Mouse (Mus musculus): Measurements from ENCODE around the gene Adh7. TPM values are rescaled to one million over a fixed set of nuclear protein-coding genes. Genes with fewer than 3 reads are reported as not detected.

The Adh7 gene
- 0.50 and 1.5 TPM in 2 replicates for polyA plus RNA-seq (2015; fragmentation: Nextera tagmentation; extraction: Ambion mirVana)

- no peak within 1 kb of the TSS for H3K9ac ChIP-seq (ENCODE audit: low read length)
- H3K27ac ChIP-seq (ENCODE audit: low read length): no peak within 1 kb of the TSS
- no peak within 1 kb of the TSS for H3K4me2 ChIP-seq (ENCODE audit: low read depth, low read length)
- H3K4me1 ChIP-seq (replicated peaks; ENCODE audit: control insufficient read depth, insufficient read depth, low read length): peaks cover 7% of the 10 kb centered on the region
- 70% methylated on average over 10 of the region's 10 CpGs for WGBS
- no peaks in the 10 kb centered on the region for H3K27me3 ChIP-seq (ENCODE audit: control insufficient read depth, insufficient read depth, low read depth, low read length)
- H3K9me3 ChIP-seq (ENCODE audit: control insufficient read depth, low read length): no peaks in the 10 kb centered on the region
- H3K36me3 ChIP-seq (ENCODE audit: control insufficient read depth, insufficient read depth, low read length): no peaks in the 10 kb centered on the region
- ATAC-seq (ENCODE audit: low read depth): no peak
- H3K4me3 ChIP-seq (ENCODE audit: low read length): no peak within 1 kb of the TSS
Observed at GRCm38 (mm10) chr3:138217631-138218264, at the start of gene Adh7. Adh7 (plus strand) TSS chr3:138217760.

GRCm38 (mm10) chr3:138173291-138173690, 44.3 kb upstream of the Adh7 start:
- Histone ChIP-seq H3K27ac (ENCODE audit: low read length) (no peak overlapping the region), H3K9me3 (ENCODE audit: control insufficient read depth, low read length) (no peaks in the 10 kb centered on the region; the same call in 1 of the 2 replicates), H3K36me3 (ENCODE audit: control insufficient read depth, insufficient read depth, low read length) (no peaks in the 10 kb centered on the region), H3K4me3 (ENCODE audit: low read length) (no peak overlapping the region), H3K4me1 (replicated peaks; ENCODE audit: control insufficient read depth, insufficient read depth, low read length) (peaks cover 2% of the 10 kb centered on the region; the same call in 1 of the 2 replicates), H3K4me2 (ENCODE audit: low read depth, low read length) (no peak overlapping the region), H3K27me3 (ENCODE audit: control insufficient read depth, insufficient read depth, low read depth, low read length) (no peaks in the 10 kb centered on the region), H3K9ac (ENCODE audit: low read length) (no peak overlapping the region)
- no peak for ATAC-seq (ENCODE audit: low read depth)
- 74% methylated on average over 10 of the region's 10 CpGs for WGBS

- H3K9me3 ChIP-seq (ENCODE audit: control insufficient read depth, low read length): no peaks in the 10 kb centered on the region; the same call in 1 of the 2 replicates
- H3K36me3 ChIP-seq (ENCODE audit: control insufficient read depth, insufficient read depth, low read length): no peaks in the 10 kb centered on the region
- no peak overlapping the region for H3K4me2 ChIP-seq (ENCODE audit: low read depth, low read length)
- ATAC-seq (ENCODE audit: low read depth): peak; percentile 83
- peaks cover 2% of the 10 kb centered on the region; the same call in 1 of the 2 replicates for H3K4me1 ChIP-seq (replicated peaks; ENCODE audit: control insufficient read depth, insufficient read depth, low read length)
- no peak overlapping the region for H3K27ac ChIP-seq (ENCODE audit: low read length)
- H3K4me3 ChIP-seq (ENCODE audit: low read length): no peak overlapping the region
- H3K27me3 ChIP-seq (ENCODE audit: control insufficient read depth, insufficient read depth, low read depth, low read length): no peaks in the 10 kb centered on the region
- H3K9ac ChIP-seq (ENCODE audit: low read length): no peak overlapping the region
- 54% methylated on average over 6 of the region's 6 CpGs for WGBS
Observed at GRCm38 (mm10) chr3:138175551-138175950, 42.0 kb upstream of the Adh7 start.

- no peak overlapping the region for H3K4me2 ChIP-seq (ENCODE audit: low read depth, low read length)
- 82% methylated on average over 2 of the region's 2 CpGs for WGBS
- H3K9me3 ChIP-seq (ENCODE audit: control insufficient read depth, low read length): no peaks in the 10 kb centered on the region; the same call in 1 of the 2 replicates
- no peak overlapping the region for H3K27ac ChIP-seq (ENCODE audit: low read length)
- H3K9ac ChIP-seq (ENCODE audit: low read length): no peak overlapping the region
- no peaks in the 10 kb centered on the region for H3K27me3 ChIP-seq (ENCODE audit: control insufficient read depth, insufficient read depth, low read depth, low read length)
- no peak overlapping the region for H3K4me3 ChIP-seq (ENCODE audit: low read length)
- no peaks in the 10 kb centered on the region for H3K36me3 ChIP-seq (ENCODE audit: control insufficient read depth, insufficient read depth, low read length)
- ATAC-seq (ENCODE audit: low read depth): no peak
- H3K4me1 ChIP-seq (replicated peaks; ENCODE audit: control insufficient read depth, insufficient read depth, low read length): peaks cover 5% of the 10 kb centered on the region; the same call in 1 of the 2 replicates
Observed at GRCm38 (mm10) chr3:138182019-138182418, 35.5 kb upstream of the Adh7 start.

GRCm38 (mm10) chr3:138183371-138183770, 34.2 kb upstream of the Adh7 start:
- H3K36me3 ChIP-seq (ENCODE audit: control insufficient read depth, insufficient read depth, low read length): no peaks in the 10 kb centered on the region
- no peak overlapping the region for H3K4me2 ChIP-seq (ENCODE audit: low read depth, low read length)
- H3K27me3 ChIP-seq (ENCODE audit: control insufficient read depth, insufficient read depth, low read depth, low read length): no peaks in the 10 kb centered on the region
- no peak overlapping the region for H3K27ac ChIP-seq (ENCODE audit: low read length)
- H3K9me3 ChIP-seq (ENCODE audit: control insufficient read depth, low read length): no peaks in the 10 kb centered on the region
- no peak overlapping the region for H3K9ac ChIP-seq (ENCODE audit: low read length)
- no peak overlapping the region for H3K4me3 ChIP-seq (ENCODE audit: low read length)
- H3K4me1 ChIP-seq (replicated peaks; ENCODE audit: control insufficient read depth, insufficient read depth, low read length): peaks cover 5% of the 10 kb centered on the region; the same call in 1 of the 2 replicates
- no peak for ATAC-seq (ENCODE audit: low read depth)
- 70% methylated on average over 7 of the region's 7 CpGs for WGBS

- peak; percentile 31; the same call in 1 of the 2 replicates for ATAC-seq (ENCODE audit: low read depth)
- no peaks in the 10 kb centered on the region for H3K9me3 ChIP-seq (ENCODE audit: control insufficient read depth, low read length)
- no peaks in the 10 kb centered on the region for H3K36me3 ChIP-seq (ENCODE audit: control insufficient read depth, insufficient read depth, low read length)
- no peak overlapping the region for H3K27ac ChIP-seq (ENCODE audit: low read length)
- no peak overlapping the region for H3K4me3 ChIP-seq (ENCODE audit: low read length)
- H3K4me1 ChIP-seq (replicated peaks; ENCODE audit: control insufficient read depth, insufficient read depth, low read length): peaks cover 5% of the 10 kb centered on the region; the same call in 1 of the 2 replicates
- no peaks in the 10 kb centered on the region for H3K27me3 ChIP-seq (ENCODE audit: control insufficient read depth, insufficient read depth, low read depth, low read length)
- H3K9ac ChIP-seq (ENCODE audit: low read length): no peak overlapping the region
- H3K4me2 ChIP-seq (ENCODE audit: low read depth, low read length): no peak overlapping the region
- 22% methylated on average over 4 of the region's 4 CpGs for WGBS
Observed at GRCm38 (mm10) chr3:138185290-138185689, 32.3 kb upstream of the Adh7 start.

- Histone ChIP-seq H3K4me2 (ENCODE audit: low read depth, low read length) (no peak overlapping the region), H3K9ac (ENCODE audit: low read length) (no peak overlapping the region), H3K4me1 (replicated peaks; ENCODE audit: control insufficient read depth, insufficient read depth, low read length) (peaks cover 5% of the 10 kb centered on the region; the same call in 1 of the 2 replicates), H3K4me3 (ENCODE audit: low read length) (no peak overlapping the region), H3K27ac (ENCODE audit: low read length) (no peak overlapping the region), H3K9me3 (ENCODE audit: control insufficient read depth, low read length) (no peaks in the 10 kb centered on the region), H3K27me3 (ENCODE audit: control insufficient read depth, insufficient read depth, low read depth, low read length) (no peaks in the 10 kb centered on the region), H3K36me3 (ENCODE audit: control insufficient read depth, insufficient read depth, low read length) (no peaks in the 10 kb centered on the region)
- ATAC-seq (ENCODE audit: low read depth): no peak
- WGBS: 86% methylated on average over 26 of the region's 26 CpGs
Observed at GRCm38 (mm10) chr3:138185995-138186930, 31.3 kb upstream of the Adh7 start.

- H3K4me2 ChIP-seq (ENCODE audit: low read depth, low read length): no peak overlapping the region
- no peaks in the 10 kb centered on the region for H3K4me1 ChIP-seq (replicated peaks; ENCODE audit: control insufficient read depth, insufficient read depth, low read length)
- peak; percentile 43; the same call in 1 of the 2 replicates for ATAC-seq (ENCODE audit: low read depth)
Observed at GRCm38 (mm10) chr3:138192260-138192659, 25.3 kb upstream of the Adh7 start.

GRCm38 (mm10) chr3:138193683-138194302, 23.8 kb upstream of the Adh7 start, which contains the start of gene 4930579F01Rik:
4930579F01Rik (minus strand) TSS chr3:138193825.
- ATAC-seq (ENCODE audit: low read depth): no peak
- WGBS: 77% methylated on average over 15 of the region's 15 CpGs
- no peak within 1 kb of the TSS for H3K27ac ChIP-seq (ENCODE audit: low read length)

More at GRCm38 (mm10) chr3:138192260-138192659, 25.3 kb upstream of the Adh7 start:
- Histone ChIP-seq H3K4me3 (ENCODE audit: low read length) (no peak overlapping the region), H3K27me3 (ENCODE audit: control insufficient read depth, insufficient read depth, low read depth, low read length) (no peaks in the 10 kb centered on the region), H3K9me3 (ENCODE audit: control insufficient read depth, low read length) (no peaks in the 10 kb centered on the region), H3K36me3 (ENCODE audit: control insufficient read depth, insufficient read depth, low read length) (no peaks in the 10 kb centered on the region), H3K27ac (ENCODE audit: low read length) (no peak overlapping the region), H3K9ac (ENCODE audit: low read length) (no peak overlapping the region)
- WGBS: 62% methylated on average over 7 of the region's 7 CpGs

More at GRCm38 (mm10) chr3:138193683-138194302, 23.8 kb upstream of the Adh7 start, which contains the start of gene 4930579F01Rik:
- Histone ChIP-seq H3K4me2 (ENCODE audit: low read depth, low read length) (no peak within 1 kb of the TSS), H3K4me3 (ENCODE audit: low read length) (no peak within 1 kb of the TSS), H3K4me1 (replicated peaks; ENCODE audit: control insufficient read depth, insufficient read depth, low read length) (no peaks in the 10 kb centered on the region), H3K27me3 (ENCODE audit: control insufficient read depth, insufficient read depth, low read depth, low read length) (no peaks in the 10 kb centered on the region), H3K9me3 (ENCODE audit: control insufficient read depth, low read length) (no peaks in the 10 kb centered on the region), H3K36me3 (ENCODE audit: control insufficient read depth, insufficient read depth, low read length) (no peaks in the 10 kb centered on the region), H3K9ac (ENCODE audit: low read length) (no peak within 1 kb of the TSS)

Data from lung, embryonic 16.5 days (tissue).